Mouse (Mus musculus) brain, embryonic 14.5 days (tissue): ENCODE measurements at regions not wholly inside any gene's neighbourhood (a gene's known extent, or its start where the extent isn't known, plus 50 kb on each side); places are given as distances from the start of the nearest gene placed in this dataset.

Experiments used
- CTCF ChIP-seq: fragments of 200-500 bp; IDR thresholded peaks from 2 replicates; pipeline ENCODE4 v1.5.1; 2012; ENCODE audit warnings: inconsistent platforms, mild to moderate bottlenecking, moderate library complexity, borderline replicate concordance; ENCODE audit not compliant: insufficient read depth, insufficient read length; ENCODE audit errors: extremely low read depth
- POLR2A ChIP-seq: fragments of 200-500 bp; IDR thresholded peaks from 2 replicates; pipeline ENCODE4 v1.6.1; 2012; ENCODE audit warnings: mild to moderate bottlenecking, inconsistent platforms, borderline replicate concordance; ENCODE audit not compliant: poor library complexity, insufficient read depth, insufficient read length, severe bottlenecking; ENCODE audit errors: extremely low read depth

GRCm38 (mm10) chr3:125190571-125190970, 213.3 kb upstream of the Ndst4 start:
- TF ChIP-seq CTCF: no peak
- no peak for TF ChIP-seq POLR2A
